Mouse (Mus musculus) monocyte, adult 2 months (primary cell): ENCODE measurements around the gene Arpc2.
"Not testable (repeated sequence)": the region's sequence is repeated elsewhere in the genome, so short reads cannot be mapped to it uniquely, and the experiment has no call there.

Source experiments
- DNase-seq, 2 experiments: peaks; one replicate each; pipeline ENCODE4 v3.0.0; 2022; ENCODE audit warnings: low spot score in 2 of 2, low read depth in 1 of 2

The Arpc2 gene

GRCm38 (mm10) chr1:74282896-74283625, 47.2 kb downstream of the Arpc2 start:
- DNase-seq, result no peak

- DNase-seq, result no peak
Measured at GRCm38 (mm10) chr1:74283686-74284463, 48.0 kb downstream of the Arpc2 start.

GRCm38 (mm10) chr1:74284543-74285160, 48.8 kb downstream of the Arpc2 start, which contains the start of the genes Aamp and Pnkd:
TSS of gene Aamp (minus strand) at chr1:74284738.
TSS of gene Pnkd (plus strand) at chr1:74284930.
- peak; percentile 100 for DNase-seq

- DNase-seq, result no peak
Measured at GRCm38 (mm10) chr1:74285212-74286010, 49.5 kb downstream of the Arpc2 start.

- DNase-seq, result not testable (repeated sequence)
Measured at GRCm38 (mm10) chr1:74286869-74287607, 51.2 kb downstream of the Arpc2 start.

- no peak for DNase-seq
Measured at GRCm38 (mm10) chr1:74288327-74288726, 52.4 kb downstream of the Arpc2 start.

- DNase-seq, result no peak
Measured at GRCm38 (mm10) chr1:74289248-74289647, 53.4 kb downstream of the Arpc2 start.

GRCm38 (mm10) chr1:74289740-74290139, 53.9 kb downstream of the Arpc2 start:
- DNase-seq, result no peak

GRCm38 (mm10) chr1:74290141-74290540, 54.3 kb downstream of the Arpc2 start:
- DNase-seq, result no peak

GRCm38 (mm10) chr1:74292331-74293020, 56.6 kb downstream of the Arpc2 start:
- DNase-seq, result no peak

GRCm38 (mm10) chr1:74293306-74293960, 57.5 kb downstream of the Arpc2 start:
- DNase-seq, result no peak

- no peak for DNase-seq
Measured at GRCm38 (mm10) chr1:74294090-74294643, 58.3 kb downstream of the Arpc2 start.

- no peak for DNase-seq
Measured at GRCm38 (mm10) chr1:74294733-74295455, 59.0 kb downstream of the Arpc2 start.

GRCm38 (mm10) chr1:74295456-74296171, 59.7 kb downstream of the Arpc2 start:
- peak; percentile 64 to 69 for DNase-seq

GRCm38 (mm10) chr1:74296477-74296876, 60.6 kb downstream of the Arpc2 start:
- no peak for DNase-seq

- peak in 1 of 2 experiments; percentile 43 for DNase-seq
Measured at GRCm38 (mm10) chr1:74297269-74297668, 61.4 kb downstream of the Arpc2 start.

GRCm38 (mm10) chr1:74298157-74298750, 62.4 kb downstream of the Arpc2 start:
- DNase-seq, result no peak
